9 mouse cellular contexts compared by ENCODE assay signal in the genomic region with DNA sequence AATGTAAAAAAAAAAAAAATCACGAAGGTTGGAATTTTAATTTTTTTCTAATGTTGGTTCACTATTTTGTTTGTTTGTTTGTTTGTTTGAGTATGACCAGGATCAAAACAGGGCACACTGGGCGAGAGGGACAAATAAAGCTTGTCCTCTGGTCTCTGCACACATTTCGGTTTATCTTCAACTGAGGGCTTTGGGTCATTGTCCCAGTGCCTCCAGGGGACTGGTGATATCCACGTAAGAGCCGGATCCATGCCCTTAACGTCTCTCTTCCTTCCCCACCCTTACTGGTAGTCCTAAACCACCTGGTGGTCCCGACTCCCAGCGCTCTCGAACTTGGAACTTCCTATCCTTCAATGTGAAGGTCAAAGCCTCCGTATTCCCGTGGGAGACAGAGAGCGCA. TPM values are rescaled to one million over a fixed set of nuclear protein-coding genes. Genes with fewer than 3 reads are reported as not detected.
DNase-seq lines count a peak whose midpoint lies in the region; ATAC-seq lines count a peak whose summit lies in the region.
"Had no signal": no experiment of that assay in that cellular context is flagged by ENCODE, and none has a peak within 500 bp of the region (broad histone marks: within the 10 kb centered on the region; RNA-seq: fewer than 3 reads in every experiment).

No protein-coding gene starts in this region.

- peak overlapping the region; percentile 41 for H3K27ac ChIP-seq in kidney, embryonic 15.5 days
- peak overlapping the region; percentile 64 for H3K27ac ChIP-seq in brown adipose tissue, adult 24 weeks (replicated peaks; ENCODE audit: low read depth, low read length)
- H3K27ac ChIP-seq in hindbrain, embryonic 14.5 days: peak overlapping the region; percentile 84
- H3K27ac ChIP-seq in midbrain, embryonic 14.5 days (replicated peaks; ENCODE audit: low read depth, low read length): peak overlapping the region; percentile 87
- H3K27ac ChIP-seq: macrophage had no signal

- DNase-seq in kidney, postnatal 10 days: no peak
- DNase-seq in hindbrain, embryonic 14.5 days (ENCODE audit: low spot score): no peak
- no peak for DNase-seq in midbrain, embryonic 14.5 days
- no peak for DNase-seq in frontal cortex, postnatal 25 days (ENCODE audit: low spot score in 2 of 2)
- no peak for DNase-seq in gastrocnemius, postnatal 14 days
- DNase-seq in spleen, postnatal 10 days (ENCODE audit: low spot score in 2 of 2): no peak

- no peak for ATAC-seq in kidney, embryonic 15.5 days (replicated peaks; ENCODE audit: low FRiP score)
- no peak for ATAC-seq in hindbrain, embryonic 14.5 days (ENCODE audit: low FRiP score)
- no peak for ATAC-seq in midbrain, embryonic 14.5 days (ENCODE audit: low FRiP score, low TSS enrichment)

- H3K27me3 ChIP-seq in kidney, embryonic 15.5 days: no peaks in the 10 kb centered on the region
- no peaks in the 10 kb centered on the region for H3K27me3 ChIP-seq in hindbrain, embryonic 14.5 days (ENCODE audit: control insufficient read depth, insufficient read depth, low read length)
- H3K27me3 ChIP-seq in midbrain, embryonic 14.5 days (ENCODE audit: control insufficient read depth, insufficient read depth, low read length): no peaks in the 10 kb centered on the region

- peaks cover 70% of the 10 kb centered on the region for H3K4me1 ChIP-seq in kidney, embryonic 15.5 days
- peaks cover 33% of the 10 kb centered on the region for H3K4me1 ChIP-seq in brown adipose tissue, adult 24 weeks (ENCODE audit: control insufficient read depth, insufficient read depth, insufficient read length, low read length)
- peaks cover 41% of the 10 kb centered on the region for H3K4me1 ChIP-seq in hindbrain, embryonic 14.5 days (replicated peaks; ENCODE audit: control insufficient read depth, insufficient read depth, low read length)
- peaks cover 47% of the 10 kb centered on the region for H3K4me1 ChIP-seq in midbrain, embryonic 14.5 days (ENCODE audit: control insufficient read depth, insufficient read depth, low read length)

- peak overlapping the region; percentile 84 for H3K4me3 ChIP-seq in kidney, embryonic 15.5 days (replicated peaks)
- peak overlapping the region; percentile 56 for H3K4me3 ChIP-seq in brown adipose tissue, adult 24 weeks (ENCODE audit: insufficient read depth, low read depth, low read length)
- H3K4me3 ChIP-seq in hindbrain, embryonic 14.5 days (replicated peaks; ENCODE audit: low read length): peak overlapping the region; percentile 84
- H3K4me3 ChIP-seq in midbrain, embryonic 14.5 days (replicated peaks; ENCODE audit: low read depth, low read length): peak overlapping the region; percentile 87

- H3K9me3 ChIP-seq in kidney, embryonic 15.5 days (replicated peaks): no peaks in the 10 kb centered on the region
- H3K9me3 ChIP-seq in hindbrain, embryonic 14.5 days (ENCODE audit: control insufficient read depth, low read length): no peaks in the 10 kb centered on the region
- H3K9me3 ChIP-seq in midbrain, embryonic 14.5 days (ENCODE audit: control insufficient read depth, low read length): no peaks in the 10 kb centered on the region

- no peak overlapping the region; the same call in 1 of the 2 replicates for H3K9ac ChIP-seq in kidney, embryonic 15.5 days
- peak overlapping the region; percentile 88 for H3K9ac ChIP-seq in hindbrain, embryonic 14.5 days
- H3K9ac ChIP-seq in midbrain, embryonic 14.5 days (replicated peaks; ENCODE audit: low read length): peak overlapping the region; percentile 80

- no peaks in the 10 kb centered on the region for H3K36me3 ChIP-seq in kidney, embryonic 15.5 days
- H3K36me3 ChIP-seq in hindbrain, embryonic 14.5 days (replicated peaks; ENCODE audit: control insufficient read depth, insufficient read depth): 0 out of 2 replicates have a peak, but pooled peaks cover 3% of the 10 kb centered on the region
- no peaks in the 10 kb centered on the region for H3K36me3 ChIP-seq in midbrain, embryonic 14.5 days (ENCODE audit: control insufficient read depth, insufficient read depth, low read length)

- WGBS in kidney, embryonic 15.5 days: 29% methylated on average over 12 of the region's 12 CpGs
- WGBS in hindbrain, embryonic 14.5 days: 19% methylated on average over 12 of the region's 12 CpGs
- 19% methylated on average over 12 of the region's 12 CpGs for whole genome bisulfite sequencing in midbrain, embryonic 14.5 days

- intact Hi-C loops in gastrocnemius, postnatal 14 days (cut with DNase I; ENCODE audit: low total_unique reads): loop anchor here (10.0 kb wide), 1 partner anchor 183 kb away; no protein-coding TSS in a partner anchor

- peak overlapping the region; percentile 89 for H3K4me2 ChIP-seq in kidney, embryonic 15.5 days
- H3K4me2 ChIP-seq in hindbrain, embryonic 14.5 days (replicated peaks): peak overlapping the region; percentile 95
- H3K4me2 ChIP-seq in midbrain, embryonic 14.5 days (ENCODE audit: low read length): peak overlapping the region; percentile 96

RNA-seq across cellular contexts. Expression of a gene that starts 0.6 kb away (rescaled TPM):
- polyA plus RNA-seq in kidney, embryonic 15.5 days (2015; fragmentation: Nextera tagmentation; extraction: Ambion mirVana): 7.2 and 7.5 TPM in 2 replicates
- 8.8 and 12.1 TPM in 2 replicates for polyA plus RNA-seq in brown adipose tissue, adult 24 weeks (2012; ENCODE audit: insufficient read depth, insufficient read length, missing spikeins)
- polyA plus RNA-seq in hindbrain, embryonic 14.5 days (2014; fragmentation: Nextera tagmentation; extraction: Ambion mirVana): 18.9 and 20.2 TPM in 2 replicates
- 18.2 and 18.5 TPM in 2 replicates for polyA plus RNA-seq in midbrain, embryonic 14.5 days (2014; fragmentation: Nextera tagmentation; extraction: Ambion mirVana)
- total RNA-seq in gastrocnemius, postnatal 14 days (2021): 10 to 100 TPM; 17.8 to 23.1 TPM
